Mouse (Mus musculus) adrenal gland, postnatal 10 days (tissue): ENCODE results near the gene Lrrc20. TPM values are rescaled to one million over a fixed set of nuclear protein-coding genes. Genes with fewer than 3 reads are reported as not detected.

Source experiments
- DNase-seq: peaks from one replicate; pipeline ENCODE4 v3.0.0; 2021; ENCODE audit warnings: mixed read lengths
- total RNA-seq, 2 experiments: library from RNA; stranded (reverse); gene quantifications; 2 replicates each; pipeline ENCODE4 v1.2.3; 2021

The Lrrc20 gene
- total RNA-seq, 2 experiments from 2014 or later: 10.8 to 13.6 TPM

GRCm38 (mm10) chr10:61512215-61512889 is 36.8 kb downstream of the Lrrc20 start:
- no peak for DNase-seq

DNA sequence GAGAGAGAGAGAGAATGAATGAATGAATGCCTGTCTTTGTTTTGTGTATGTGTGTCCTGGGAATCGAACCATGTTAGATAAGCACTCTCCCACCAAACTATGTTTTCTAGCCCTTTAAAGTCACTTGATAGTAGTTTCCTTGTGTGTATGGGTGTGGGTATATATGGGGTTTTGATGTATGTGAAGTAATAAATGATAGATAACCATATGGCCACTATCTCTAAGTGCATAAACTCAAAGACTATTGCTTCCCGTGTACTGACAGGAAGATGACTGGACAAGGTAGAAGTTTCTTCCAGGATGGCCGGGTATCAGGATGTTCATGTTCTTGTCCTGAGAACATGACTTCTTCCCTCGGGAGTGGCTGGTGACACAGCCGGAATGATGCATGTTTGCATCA is 41.3 kb downstream of the Lrrc20 start:
- no peak for DNase-seq

- DNase-seq: peak; percentile 49
Measured at GRCm38 (mm10) chr10:61517296-61518071, 41.9 kb downstream of the Lrrc20 start.

- DNase-seq: no peak
Measured at GRCm38 (mm10) chr10:61518320-61518719, 42.7 kb downstream of the Lrrc20 start.

- no peak for DNase-seq
Measured at GRCm38 (mm10) chr10:61519491-61519890, 43.9 kb downstream of the Lrrc20 start.

GRCm38 (mm10) chr10:61520714-61521113 is 45.1 kb downstream of the Lrrc20 start:
- DNase-seq: no peak

DNA sequence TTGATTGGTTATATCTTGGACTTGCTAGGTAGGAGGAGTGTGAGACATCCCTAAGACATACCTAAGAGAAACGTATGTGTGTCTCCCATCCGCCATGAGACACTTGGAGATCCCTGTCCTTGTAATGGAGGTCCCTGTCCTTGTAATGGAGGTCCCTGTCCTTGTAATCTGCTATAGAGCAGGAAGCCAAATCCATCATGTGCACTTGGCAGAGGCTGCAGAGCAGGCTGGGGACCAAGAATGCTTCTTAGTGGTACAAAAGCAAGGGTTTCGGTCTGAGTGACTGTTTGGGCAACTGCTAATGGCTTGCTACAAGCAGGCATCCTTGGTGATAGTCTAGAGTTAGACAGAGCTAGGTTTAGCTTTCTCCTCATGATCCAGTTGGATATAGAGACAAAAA is 55.3 kb downstream of the Lrrc20 start:
- DNase-seq: peak; percentile 53

DNA sequence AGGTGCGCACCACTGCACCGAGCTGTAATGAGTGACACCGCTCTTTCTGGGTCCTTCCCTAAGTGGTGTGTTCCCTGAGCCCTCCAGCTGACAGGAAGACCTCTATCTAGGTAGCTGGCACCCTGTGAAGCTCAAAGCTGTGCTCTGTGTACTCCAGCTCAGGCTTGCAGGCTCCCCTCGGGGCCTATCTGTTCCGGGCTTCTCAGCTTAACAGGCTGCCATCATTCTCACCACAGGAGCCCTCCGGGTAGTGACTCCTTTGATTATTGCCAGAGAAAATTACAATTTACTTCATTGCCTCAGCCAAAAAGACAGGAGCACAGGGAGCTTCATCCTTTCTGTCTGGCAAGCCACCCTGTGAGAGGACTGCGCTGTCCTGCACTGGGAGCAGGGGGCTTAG is 57.7 kb downstream of the Lrrc20 start:
- DNase-seq: no peak

GRCm38 (mm10) chr10:61534371-61535101 is 58.9 kb downstream of the Lrrc20 start:
- no peak for DNase-seq

DNA sequence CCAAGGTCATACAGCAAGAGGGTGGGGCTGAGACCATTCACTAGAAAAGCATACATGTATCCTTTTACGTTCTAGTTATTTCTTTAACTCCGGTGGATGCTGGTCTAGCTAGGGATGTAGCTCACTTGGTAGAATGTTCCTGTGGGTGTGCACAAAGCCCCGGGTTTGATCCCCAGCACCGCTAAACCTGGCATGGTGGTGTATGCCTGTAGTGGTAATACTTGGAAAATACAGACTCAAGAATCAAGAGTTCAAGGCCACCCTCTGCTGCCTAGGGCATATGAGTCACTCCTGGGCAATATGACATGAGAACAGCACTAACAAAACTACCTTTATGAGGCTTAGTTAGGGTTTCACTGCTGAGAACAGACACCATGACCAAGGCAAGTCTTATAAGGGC is 59.8 kb downstream of the Lrrc20 start:
- no peak for DNase-seq

DNA sequence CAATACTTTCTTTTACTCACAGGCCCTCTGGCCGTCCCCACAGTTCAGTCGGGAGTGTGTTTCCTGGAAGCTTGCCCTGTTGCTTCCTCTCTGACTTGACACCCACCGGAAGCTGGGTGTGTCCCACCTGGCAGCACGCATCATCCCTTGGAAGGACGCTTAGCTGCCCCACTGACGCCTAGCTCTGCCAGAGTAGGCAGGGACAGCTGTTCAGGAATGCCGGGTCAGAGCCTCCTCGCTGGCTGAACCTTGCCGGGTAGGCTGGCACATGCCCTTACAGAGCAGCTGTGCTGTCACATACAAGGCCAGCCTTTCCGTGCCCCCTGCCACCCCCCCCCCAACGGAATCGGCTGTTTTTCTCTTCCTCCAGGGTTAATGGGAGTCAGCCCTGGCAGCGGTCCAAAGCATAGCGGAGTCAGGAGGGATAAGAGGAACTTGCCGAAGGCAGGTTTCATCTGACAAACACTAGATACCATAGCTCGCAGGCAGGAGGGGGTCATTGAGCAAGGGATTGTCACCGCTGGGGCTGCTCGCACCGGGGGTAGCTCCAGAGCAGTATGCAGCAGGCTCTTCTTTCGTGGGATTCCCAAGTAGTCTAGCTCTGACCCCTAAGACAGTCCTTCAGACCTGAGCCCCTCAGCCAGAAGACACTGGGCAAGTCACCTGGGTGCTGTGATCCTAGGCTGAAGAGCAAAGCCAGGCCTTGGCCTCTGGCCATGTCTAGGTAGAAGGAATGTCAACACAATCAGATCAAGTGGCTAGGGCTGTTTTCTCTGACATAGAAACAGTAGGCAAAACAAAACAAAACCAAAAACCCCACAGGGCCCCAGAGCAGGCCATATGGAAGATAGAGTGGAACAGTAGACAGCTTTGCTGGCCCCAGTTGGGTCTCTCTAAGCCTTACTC is 60.8 kb downstream of the Lrrc20 start:
- peak; percentile 86 for DNase-seq

DNA sequence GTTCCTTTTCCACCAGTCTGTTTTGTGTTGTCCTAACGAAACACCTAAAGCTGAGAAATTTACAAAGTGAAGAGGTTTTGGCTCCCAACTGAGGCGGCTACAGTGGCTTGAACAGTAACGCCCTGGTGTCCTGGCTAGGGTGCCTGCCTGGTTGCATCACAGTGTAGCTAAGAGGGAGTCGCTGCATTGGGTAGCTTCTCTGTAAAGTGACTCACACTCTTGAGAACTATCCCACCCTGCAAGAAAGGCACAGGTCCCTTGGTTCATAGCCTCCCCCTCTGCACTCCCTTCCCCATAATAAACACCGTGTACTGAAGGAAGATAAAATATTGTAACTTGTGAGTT is 61.4 kb downstream of the Lrrc20 start:
- no peak for DNase-seq

GRCm38 (mm10) chr10:61538446-61538845 is 62.8 kb downstream of the Lrrc20 start:
- DNase-seq: no peak

DNA sequence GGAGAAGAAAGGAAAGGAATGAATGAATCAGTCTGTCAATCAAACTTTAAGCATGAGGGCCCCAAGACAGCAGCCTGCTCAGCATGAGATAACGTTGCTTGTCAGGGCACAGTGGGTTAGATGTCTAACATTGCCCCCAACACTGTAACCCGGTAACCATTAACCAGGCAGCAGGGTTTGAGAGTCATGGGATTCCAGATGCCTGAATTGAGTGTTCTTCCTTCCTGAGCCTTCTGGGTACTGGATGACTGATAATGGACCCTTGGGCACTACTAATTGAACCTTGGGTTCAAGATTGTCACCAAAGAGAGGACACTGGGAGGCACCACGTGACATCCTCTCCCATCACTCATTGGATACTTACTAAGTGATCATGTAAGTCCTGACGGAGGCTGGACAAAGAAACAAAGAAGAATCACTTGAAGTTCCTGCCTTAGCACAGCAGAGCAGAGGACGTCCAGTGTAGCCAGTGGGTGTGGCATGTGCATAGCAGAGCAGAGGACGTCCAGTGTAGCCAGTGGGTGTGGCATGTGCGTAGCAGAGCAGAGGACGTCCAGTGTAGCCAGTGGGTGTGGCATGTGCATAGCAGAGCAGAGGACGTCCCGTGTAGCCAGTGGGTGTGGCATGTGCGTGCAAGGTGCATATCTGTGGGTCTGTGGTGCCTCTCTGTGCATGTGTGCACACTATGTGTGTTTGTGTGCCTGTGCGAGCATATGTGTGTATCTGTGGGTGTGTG is 68.7 kb downstream of the Lrrc20 start:
- DNase-seq: no peak

GRCm38 (mm10) chr10:61544863-61545240 is 69.3 kb downstream of the Lrrc20 start:
- no peak for DNase-seq

DNA sequence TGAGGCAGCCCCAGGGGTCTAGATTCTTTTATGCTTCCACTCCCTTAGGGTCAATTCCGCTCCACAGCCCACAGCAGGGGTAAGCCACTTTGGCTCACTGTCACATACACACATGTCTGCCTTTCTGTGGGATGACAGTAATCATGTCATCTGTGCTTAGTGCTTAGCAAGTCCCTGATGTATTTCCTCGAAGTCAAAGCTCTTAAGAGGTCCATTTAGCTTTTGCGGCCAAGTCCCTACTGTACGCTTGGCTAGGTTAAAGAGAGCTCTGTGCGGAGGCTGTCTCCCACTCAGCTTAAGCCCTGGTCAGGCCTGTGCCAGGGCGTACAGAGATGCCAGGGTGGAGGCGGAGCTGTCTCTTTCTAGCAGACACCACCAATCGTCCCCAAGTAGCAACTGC is 74.5 kb downstream of the Lrrc20 start:
- DNase-seq: no peak

DNA sequence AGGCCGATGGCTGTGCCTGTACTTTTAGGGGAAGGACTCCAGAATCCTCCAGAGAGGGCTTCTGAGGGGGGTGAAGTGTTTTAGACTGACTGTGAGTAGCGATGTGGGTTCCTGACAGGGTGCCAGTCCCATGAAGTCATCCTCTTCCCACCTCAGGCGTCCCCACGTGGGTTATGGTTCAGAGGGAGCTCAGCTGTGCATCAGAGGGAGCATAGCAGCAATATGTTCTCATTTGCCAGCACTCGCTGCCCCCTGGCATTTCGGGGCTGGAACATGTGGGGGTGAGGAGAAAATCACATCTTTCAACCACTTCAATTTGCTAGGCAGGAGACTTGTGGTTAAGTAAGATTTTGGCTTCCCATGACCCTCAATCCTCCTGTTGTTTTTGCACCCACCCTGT is 79.6 kb downstream of the Lrrc20 start:
- DNase-seq: no peak

GRCm38 (mm10) chr10:61558631-61559030 is 83.0 kb downstream of the Lrrc20 start:
- DNase-seq: no peak

- DNase-seq: no peak
Measured at GRCm38 (mm10) chr10:61559544-61559943, 83.9 kb downstream of the Lrrc20 start.

DNA sequence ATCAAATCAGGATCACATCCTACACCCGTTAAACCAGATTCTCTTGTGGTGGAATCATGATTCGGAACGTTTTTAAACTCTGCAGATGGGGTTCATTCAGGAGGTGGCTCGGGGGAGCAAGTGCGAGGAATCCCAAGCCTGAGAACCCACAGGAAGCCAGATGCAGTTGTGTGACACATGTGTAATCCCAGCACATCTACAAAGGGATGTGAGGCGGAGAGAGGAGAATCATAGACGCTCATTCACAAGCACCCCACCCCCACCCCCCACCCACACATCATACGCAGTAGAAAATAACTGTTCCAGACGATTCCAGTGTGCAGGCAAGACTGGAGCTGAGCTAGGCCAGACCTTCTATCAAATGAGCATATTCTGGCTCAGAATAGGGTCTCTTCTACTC is 87.9 kb downstream of the Lrrc20 start:
- DNase-seq: no peak

DNA sequence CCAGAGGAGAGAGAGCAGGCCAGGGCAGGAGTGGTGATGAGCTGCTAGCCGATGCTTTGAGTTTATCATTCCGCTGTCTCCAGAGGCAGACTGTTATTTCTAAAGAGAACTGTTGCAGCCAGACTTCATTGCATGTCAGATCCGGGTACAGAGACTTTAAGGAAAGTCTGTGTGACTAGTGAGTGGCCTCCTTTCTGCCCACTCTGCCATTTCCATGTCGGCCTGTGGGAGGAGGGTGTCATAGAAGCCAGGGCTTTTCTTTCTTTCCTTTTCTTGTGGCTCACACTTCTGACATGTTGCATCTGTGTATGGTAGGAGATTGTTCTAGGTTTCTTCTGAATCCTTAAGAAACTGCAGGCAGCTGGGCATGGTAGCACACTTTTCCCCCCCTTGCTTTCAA is 88.8 kb downstream of the Lrrc20 start:
- DNase-seq: no peak

GRCm38 (mm10) chr10:61570181-61570580 is 94.6 kb downstream of the Lrrc20 start:
- DNase-seq: peak; percentile 65
